Mouse (Mus musculus) testis, adult 2 months (tissue): ENCODE data around the gene H2-DMa.

Experiments used
- CTCF ChIP-seq: fragments of 200-500 bp; IDR thresholded peaks from 2 replicates; pipeline ENCODE4 v1.5.1; 2012; ENCODE audit warnings: low read depth, mild to moderate bottlenecking, inconsistent platforms, low read length, moderate library complexity; ENCODE audit not compliant: control insufficient read depth, insufficient read depth, insufficient replicate concordance
- POLR2A ChIP-seq: fragments of 200-500 bp; IDR thresholded peaks from 2 replicates; pipeline ENCODE4 v1.6.1; 2012; ENCODE audit warnings: low read depth, mild to moderate bottlenecking, inconsistent platforms, low read length, moderate library complexity; ENCODE audit not compliant: control insufficient read depth

- TF ChIP-seq CTCF (no peak), POLR2A (no peak)
Measured at GRCm38 (mm10) chr17:34118873-34119248, 480 bp upstream of the H2-DMa start.
